Mouse (Mus musculus) G1E (cell line): Measurements from ENCODE around the gene Gm8922.
"Not testable (repeated sequence)": the region's sequence is repeated elsewhere in the genome, so short reads cannot be mapped to it uniquely, and the experiment has no call there.

Experiments
- CTCF ChIP-seq: IDR thresholded peaks from 2 replicates; pipeline ENCODE4 v1.5.1; 2012; ENCODE audit warnings: low read depth, low read length, inconsistent platforms, mixed read lengths
- GATA1 ChIP-seq: IDR thresholded peaks from 2 replicates; pipeline ENCODE4 v1.6.1; 2012; ENCODE audit warnings: borderline replicate concordance, low read length, inconsistent platforms, mixed read lengths
- POLR2AphosphoS5 ChIP-seq: IDR thresholded peaks from 2 replicates; pipeline ENCODE4 v1.6.1; 2012; ENCODE audit warnings: low read depth, low read length, inconsistent platforms; ENCODE audit not compliant: insufficient replicate concordance
- TAL1 ChIP-seq: conservative IDR thresholded peaks from 2 replicates; pipeline ENCODE4 v1.6.1; 2012; ENCODE audit warnings: low read depth, low read length, inconsistent platforms, mixed read lengths

GRCm38 (mm10) chr5:11681659-11682058, at the start of gene Gm8922:
- not testable (repeated sequence) for TF ChIP-seq CTCF, GATA1, POLR2AphosphoS5, TAL1
